Mouse (Mus musculus): ENCODE results near the gene Ccr3. TPM values are rescaled to one million over a fixed set of nuclear protein-coding genes. Genes with fewer than 3 reads are reported as not detected.

Ccr3 gene
- polyA plus RNA-seq (2014; fragmentation: Illumina TruSeq; extraction: RNeasy Lipid Tissue Mini Kit (QIAGEN cat#74804); ENCODE audit: low replicate concordance), result 4.2 TPM

GRCm38 (mm10) chr9:124021672-124022071 lies at the start of gene Ccr3:
Ccr3 (plus strand) TSS chr9:124021972.

GRCm38 (mm10) chr9:123978308-123978707 lies 43.5 kb upstream of the Ccr3 start, which contains the start of gene Ccr1l1:
Ccr1l1 (minus strand) TSS chr9:123978408.

Other genes with a start within 250 kb of the Ccr3 start
- gene Cxcr6, start 215.5 kb upstream of the Ccr3 start, polyA plus RNA-seq (2014; fragmentation: Illumina TruSeq; extraction: RNeasy Lipid Tissue Mini Kit (QIAGEN cat#74804); ENCODE audit: low replicate concordance), result 9.3 TPM
- gene Fyco1, start 170.1 kb upstream of the Ccr3 start, polyA plus RNA-seq (2014; fragmentation: Illumina TruSeq; extraction: RNeasy Lipid Tissue Mini Kit (QIAGEN cat#74804); ENCODE audit: low replicate concordance), result 9.6 TPM
- gene Xcr1, start 159.9 kb upstream of the Ccr3 start, polyA plus RNA-seq (2014; fragmentation: Illumina TruSeq; extraction: RNeasy Lipid Tissue Mini Kit (QIAGEN cat#74804); ENCODE audit: low replicate concordance), result 2.1 TPM
- 24.9 TPM for gene Ccr1, start 53.3 kb upstream of the Ccr3 start, polyA plus RNA-seq (2014; fragmentation: Illumina TruSeq; extraction: RNeasy Lipid Tissue Mini Kit (QIAGEN cat#74804); ENCODE audit: low replicate concordance)
- gene Ccr1l1, start 43.6 kb upstream of the Ccr3 start, polyA plus RNA-seq (2014; fragmentation: Illumina TruSeq; extraction: RNeasy Lipid Tissue Mini Kit (QIAGEN cat#74804); ENCODE audit: low replicate concordance), result 0.37 TPM
- gene Ccr2, start 80.0 kb downstream of the Ccr3 start, polyA plus RNA-seq (2014; fragmentation: Illumina TruSeq; extraction: RNeasy Lipid Tissue Mini Kit (QIAGEN cat#74804); ENCODE audit: low replicate concordance), result 6.8 TPM
- gene Ccr5, start 99.6 kb downstream of the Ccr3 start, polyA plus RNA-seq (2014; fragmentation: Illumina TruSeq; extraction: RNeasy Lipid Tissue Mini Kit (QIAGEN cat#74804); ENCODE audit: low replicate concordance), result 6.3 TPM